Mouse (Mus musculus) heart, adult 2 months (tissue): ENCODE measurements around the gene Shq1. TPM values are rescaled to one million over a fixed set of nuclear protein-coding genes. Genes with fewer than 3 reads are reported as not detected.

ENCODE experiments used
- DNase-seq, 2 experiments: peaks; one replicate each; pipeline ENCODE4 v3.0.0; 2021
- H3K27ac ChIP-seq: fragments of 200-600 bp; 2 replicates; pipeline ENCODE4 v1.8.1; 2022
- H3K27me3 ChIP-seq: fragments of 200-500 bp; 2 replicates; pipeline ENCODE4 v1.6.1; 2012; ENCODE audit warnings: mild to moderate bottlenecking, low read length, inconsistent platforms, mixed read lengths; ENCODE audit not compliant: control insufficient read depth, insufficient read depth
- H3K36me3 ChIP-seq: fragments of 200-500 bp; 2 replicates; pipeline ENCODE4 v1.6.1; 2012; ENCODE audit warnings: low read length, inconsistent platforms; ENCODE audit not compliant: control insufficient read depth, insufficient read depth
- H3K4me1 ChIP-seq: fragments of 200-500 bp; 2 replicates; pipeline ENCODE4 v1.6.1; 2011; ENCODE audit warnings: low read length; ENCODE audit not compliant: control insufficient read depth, insufficient read depth
- H3K4me3 ChIP-seq: fragments of 200-600 bp; 2 replicates; pipeline ENCODE4 v1.8.1; 2022
- H3K79me2 ChIP-seq: fragments of 200-500 bp; replicated peaks from 2 replicates; pipeline ENCODE4 v1.6.1; 2012; ENCODE audit warnings: mild to moderate bottlenecking, inconsistent platforms, low read length, moderate library complexity, mixed read lengths; ENCODE audit not compliant: control insufficient read depth, insufficient read depth
- H3K9ac ChIP-seq: fragments of 200-500 bp; 2 replicates; pipeline ENCODE4 v1.6.1; 2012; ENCODE audit warnings: low read depth, mild to moderate bottlenecking, control low read depth, inconsistent platforms, low read length, mixed read lengths
- CTCF ChIP-seq: fragments of 200-600 bp; IDR thresholded peaks from 2 replicates; pipeline ENCODE4 v1.8.1; 2022; ENCODE audit warnings: antibody characterized with exemption, mild to moderate bottlenecking, moderate library complexity
- EP300 ChIP-seq: fragments of 200-500 bp; IDR thresholded peaks from 2 replicates; pipeline ENCODE4 v1.6.1; 2011; ENCODE audit warnings: low read depth, low read length, control low read depth; ENCODE audit not compliant: insufficient read depth
- POLR2A ChIP-seq: fragments of 200-500 bp; IDR thresholded peaks from 2 replicates; pipeline ENCODE4 v1.6.1; 2011; ENCODE audit warnings: mild to moderate bottlenecking, low read depth, low read length, control low read depth; ENCODE audit not compliant: insufficient read depth
- WGBS: fragments of 180-500 bp; shearing (Covaris S2); methylation state at CpG from one replicate; pipeline ENCODE4 v1.1.7; 2018; 5-methylcytosine and 5-hydroxymethylcytosine counted together
- intact Hi-C: fragments of 180-260 bp; cut with DNase I; formaldehyde crosslinking; loops from one replicate; pipeline ENCODE4 v1.15.1; 2025
- polyA plus RNA-seq: library from polyadenylated mRNA; depleted of rRNA; stranded (reverse); fragments of >200 nt; gene quantifications from 2 replicates; pipeline ENCODE4 v1.2.3, GENCODE M21; 2012; rRNA removed
- total RNA-seq, 2 experiments: library from RNA; stranded (reverse); gene quantifications; 2 replicates each; pipeline ENCODE4 v1.2.3; 2021

Shq1 gene
- total and polyA plus RNA-seq, 3 experiments: 2.0 to 3.6 (median 3.3) TPM

DNA sequence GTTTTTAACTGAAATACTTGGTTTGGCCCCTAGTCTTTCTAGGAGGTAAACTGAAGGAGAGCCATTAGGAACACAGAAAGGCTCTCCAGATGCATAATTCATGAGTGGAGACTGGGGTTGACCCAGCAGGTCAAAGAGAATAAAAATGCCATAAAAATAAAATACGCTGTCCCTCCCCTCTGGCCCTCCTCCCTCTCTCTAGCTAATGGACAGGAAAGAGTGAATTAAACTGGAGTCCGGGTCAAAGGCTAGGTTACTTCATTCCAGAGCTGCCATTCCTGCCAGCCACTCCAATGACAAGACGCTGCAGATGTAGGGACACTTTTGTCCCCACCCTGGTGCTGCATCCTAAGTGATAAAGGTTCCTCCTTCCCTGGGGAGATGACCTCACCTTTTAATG is 145.5 kb downstream of the Shq1 start:
- intact Hi-C loops: loop anchor here (5.0 kb wide), 1 partner anchor 38 kb away; no protein-coding TSS in a partner anchor
- Histone ChIP-seq H3K79me2 (no peaks in the 10 kb centered on the region), H3K27ac (no peak overlapping the region), H3K27me3 (no peaks in the 10 kb centered on the region), H3K36me3 (no peaks in the 10 kb centered on the region), H3K4me3 (no peak overlapping the region), H3K9ac (no peak overlapping the region), H3K4me1 (no peaks in the 10 kb centered on the region; the same call in 1 of the 2 replicates)
- DNase-seq: no peak
- WGBS: 32% methylated on average over 3 of the region's 3 CpGs
- TF ChIP-seq POLR2A (no peak), CTCF (no peak), EP300 (no peak)

DNA sequence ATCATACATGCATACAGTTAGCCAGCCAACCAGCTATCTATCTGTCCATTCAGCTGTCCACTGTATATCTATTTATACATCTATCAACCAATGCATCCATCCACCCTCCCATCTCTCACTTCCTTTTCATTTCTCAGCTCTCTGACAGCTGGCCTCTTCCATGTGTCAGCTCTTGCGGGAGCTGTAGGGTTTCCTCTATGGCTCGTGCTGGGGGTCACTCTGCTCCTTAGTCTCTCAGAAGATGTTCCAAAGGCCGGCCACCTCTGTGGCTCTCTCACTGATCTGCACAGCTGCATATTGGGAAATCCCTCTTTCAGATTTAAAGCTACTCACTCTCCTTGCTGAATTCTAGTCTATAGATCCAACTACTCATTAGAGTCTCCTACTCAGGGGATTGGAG is 148.5 kb downstream of the Shq1 start:
- H3K27me3 ChIP-seq: peaks cover 2% of the 10 kb centered on the region; the same call in 1 of the 2 replicates

DNA sequence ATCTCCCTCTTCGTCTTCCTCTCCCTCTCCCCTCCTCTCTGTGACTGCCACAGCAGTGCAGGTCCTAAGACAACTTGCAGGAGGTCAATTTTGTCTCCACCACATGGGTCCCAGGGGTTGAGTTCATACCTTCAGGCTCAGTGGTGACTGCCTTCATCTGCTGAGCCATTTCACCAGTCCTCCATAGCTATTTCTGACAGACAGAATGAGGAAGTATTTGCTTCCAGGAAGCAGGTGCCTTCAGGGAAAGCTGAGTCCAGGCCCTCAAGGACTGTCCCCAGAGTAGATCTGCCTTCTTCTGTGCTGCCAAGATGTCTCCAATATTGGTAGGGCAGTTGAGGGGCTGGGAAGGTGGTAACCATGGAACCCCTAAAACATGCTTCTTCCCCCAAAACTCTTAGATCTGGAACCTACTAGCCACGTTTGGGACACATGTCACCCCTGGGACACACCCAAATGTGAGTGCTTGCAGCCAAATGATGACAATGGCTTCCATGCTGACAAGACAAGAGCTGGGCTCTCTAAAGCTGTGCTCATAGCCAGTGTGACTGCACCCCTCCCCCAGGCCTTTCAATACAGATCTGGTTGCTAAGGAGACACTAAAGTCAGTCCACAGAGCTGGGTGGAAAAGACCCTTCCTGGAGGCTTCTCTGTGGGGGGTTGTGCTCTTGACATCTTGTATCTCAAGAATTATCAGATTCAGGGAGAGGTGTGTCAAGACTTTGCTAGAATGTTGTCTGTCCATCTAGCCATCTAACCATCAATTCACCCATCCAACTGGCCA is 149.2 kb downstream of the Shq1 start:
- intact Hi-C loops: no loop called here
- DNase-seq: no peak
- H3K79me2 ChIP-seq: no peaks in the 10 kb centered on the region
- H3K36me3 ChIP-seq: no peaks in the 10 kb centered on the region
- H3K4me1 ChIP-seq: no peaks in the 10 kb centered on the region
- H3K27ac ChIP-seq: no peak overlapping the region
- peaks cover 2% of the 10 kb centered on the region; the same call in 1 of the 2 replicates for H3K27me3 ChIP-seq
- 81% methylated on average over 2 of the region's 2 CpGs for whole genome bisulfite sequencing
- no peak overlapping the region for H3K4me3 ChIP-seq
- TF ChIP-seq POLR2A (no peak), EP300 (no peak), CTCF (no peak)
- no peak overlapping the region for H3K9ac ChIP-seq

More for the DNA sequence above, 148.5 kb downstream of the Shq1 start:
- Histone ChIP-seq H3K9ac (no peak overlapping the region), H3K27ac (no peak overlapping the region), H3K4me1 (no peaks in the 10 kb centered on the region), H3K36me3 (no peaks in the 10 kb centered on the region), H3K79me2 (no peaks in the 10 kb centered on the region), H3K4me3 (no peak overlapping the region)
- intact Hi-C loops: no loop called here
- DNase-seq: no peak
- 58% methylated on average over 3 of the region's 3 CpGs for WGBS
- TF ChIP-seq POLR2A (no peak), CTCF (no peak), EP300 (no peak)

DNA sequence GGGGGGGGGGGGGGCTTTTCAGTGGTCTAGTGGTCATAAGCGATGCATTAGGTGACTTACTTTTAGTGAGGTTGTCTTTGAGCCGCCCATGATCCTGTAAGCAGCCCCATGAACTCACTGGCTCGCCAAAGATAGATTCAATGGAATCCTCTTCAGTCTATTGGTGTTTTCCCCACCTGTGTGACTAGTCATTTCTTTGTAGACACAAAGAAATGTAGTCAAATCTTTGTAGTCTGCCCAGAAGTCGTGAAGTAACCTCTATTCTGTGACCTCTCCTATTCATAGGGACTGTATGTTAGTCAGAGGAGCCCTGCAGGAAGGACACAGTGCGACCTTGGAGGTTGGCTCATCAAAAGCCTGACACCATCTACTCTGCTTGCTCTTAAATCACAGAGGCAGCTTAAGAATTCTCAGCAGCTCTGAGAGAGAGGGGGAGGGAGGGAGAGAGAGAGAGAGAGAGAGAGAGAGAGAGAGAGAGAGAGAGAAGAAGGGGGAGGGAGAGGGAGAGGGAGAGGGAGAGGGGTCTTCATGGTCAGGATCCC is 150.3 kb downstream of the Shq1 start:
- no peaks in the 10 kb centered on the region for H3K36me3 ChIP-seq
- H3K27ac ChIP-seq: no peak overlapping the region
- no peaks in the 10 kb centered on the region for H3K79me2 ChIP-seq
- TF ChIP-seq CTCF (no peak), EP300 (no peak), POLR2A (no peak)
- peaks cover 2% of the 10 kb centered on the region; the same call in 1 of the 2 replicates for H3K27me3 ChIP-seq
- WGBS: 76% methylated on average over 5 of the region's 5 CpGs
- no peak overlapping the region for H3K9ac ChIP-seq
- intact Hi-C loops: no loop called here
- no peak for DNase-seq
- H3K4me1 ChIP-seq: no peaks in the 10 kb centered on the region
- no peak overlapping the region for H3K4me3 ChIP-seq

DNA sequence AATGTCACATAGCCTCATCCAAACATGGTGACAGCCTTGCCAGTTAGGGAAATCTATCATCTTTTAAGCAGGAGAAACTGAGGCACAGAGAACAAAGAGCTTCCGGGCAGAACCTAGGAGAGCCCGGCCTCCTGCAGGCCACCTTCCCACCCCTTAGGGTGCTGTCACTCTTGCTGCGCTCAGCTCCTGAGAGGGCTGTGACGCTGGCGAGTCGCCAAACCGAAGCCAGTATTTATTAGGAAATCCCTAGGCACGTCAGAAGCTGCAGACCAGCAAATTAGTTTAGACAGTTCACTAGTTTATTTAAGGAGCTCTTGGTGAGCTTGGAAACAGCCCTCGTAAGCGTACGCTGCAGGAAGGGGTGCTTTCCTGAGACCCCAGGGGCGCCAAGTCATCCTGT is 151.1 kb downstream of the Shq1 start:
- WGBS: 64% methylated on average over 12 of the region's 12 CpGs
- no peak for DNase-seq
- no peak for TF ChIP-seq POLR2A
- no peak for TF ChIP-seq CTCF
- no peak overlapping the region for H3K4me3 ChIP-seq
- no peaks in the 10 kb centered on the region for H3K4me1 ChIP-seq
- H3K27ac ChIP-seq: no peak overlapping the region
- H3K36me3 ChIP-seq: no peaks in the 10 kb centered on the region
- H3K9ac ChIP-seq: no peak overlapping the region
- intact Hi-C loops: loop anchor here (10.0 kb wide), 1 partner anchor 225 kb away; no protein-coding TSS in a partner anchor
- H3K79me2 ChIP-seq: no peaks in the 10 kb centered on the region
- peaks cover 2% of the 10 kb centered on the region; the same call in 1 of the 2 replicates for H3K27me3 ChIP-seq

Other genes starting within 250 kb of the Shq1 start
- 1 to 10 TPM; 2.2 to 3.1 TPM for gene Gxylt2, start 33.6 kb upstream of the Shq1 start, total RNA-seq
- 2.0 and 2.9 TPM in 2 replicates for gene Gxylt2, start 33.6 kb upstream of the Shq1 start, polyA plus RNA-seq
- 10 to 100 TPM; 46.0 to 46.7 TPM for gene Ppp4r2, start 162.5 kb upstream of the Shq1 start, total RNA-seq
- gene Ppp4r2, start 162.5 kb upstream of the Shq1 start, polyA plus RNA-seq: 9.7 and 11.9 TPM in 2 replicates